Mouse (Mus musculus) E14TG2a.4 (cell line): ENCODE data around the gene Clybl.

Experiments used
- H3K27me3 ChIP-seq: 2 replicates; pipeline ENCODE4 v1.6.1; 2014; ENCODE audit warnings: low read length, control low read depth; ENCODE audit not compliant: insufficient read depth
- H3K36me3 ChIP-seq: 2 replicates; pipeline ENCODE4 v1.6.1; 2014; ENCODE audit warnings: low read length, control low read depth; ENCODE audit not compliant: insufficient read depth
- H3K4me1 ChIP-seq: replicated peaks from 2 replicates; pipeline ENCODE4 v1.6.1; 2014; ENCODE audit warnings: low read depth, low read length, control low read depth
- H3K4me3 ChIP-seq: replicated peaks from 2 replicates; pipeline ENCODE4 v1.5.1; 2014; ENCODE audit warnings: mild to moderate bottlenecking, low read length
- H3K9me3 ChIP-seq: 2 replicates; pipeline ENCODE4 v1.6.1; 2014; ENCODE audit warnings: low read length, control low read depth
- CTCF ChIP-seq: conservative IDR thresholded peaks from 2 replicates; pipeline ENCODE4 v1.5.1; 2014; ENCODE audit warnings: low read length
- NANOG ChIP-seq: IDR thresholded peaks from 2 replicates; pipeline ENCODE4 v1.6.1; 2014; ENCODE audit warnings: borderline replicate concordance, low read length, mixed read lengths
- POU5F1 ChIP-seq: IDR thresholded peaks from 2 replicates; pipeline ENCODE4 v1.6.1; 2014; ENCODE audit warnings: low read length, borderline replicate concordance

The Clybl gene

GRCm38 (mm10) chr14:122296399-122296798 lies 114.9 kb downstream of the Clybl start:
- Histone ChIP-seq H3K4me3 (no peak overlapping the region), H3K36me3 (no peaks in the 10 kb centered on the region), H3K27me3 (no peaks in the 10 kb centered on the region), H3K4me1 (peaks cover 27% of the 10 kb centered on the region), H3K9me3 (no peaks in the 10 kb centered on the region)
- TF ChIP-seq CTCF (no peak), POU5F1 (no peak), NANOG (no peak)

DNA sequence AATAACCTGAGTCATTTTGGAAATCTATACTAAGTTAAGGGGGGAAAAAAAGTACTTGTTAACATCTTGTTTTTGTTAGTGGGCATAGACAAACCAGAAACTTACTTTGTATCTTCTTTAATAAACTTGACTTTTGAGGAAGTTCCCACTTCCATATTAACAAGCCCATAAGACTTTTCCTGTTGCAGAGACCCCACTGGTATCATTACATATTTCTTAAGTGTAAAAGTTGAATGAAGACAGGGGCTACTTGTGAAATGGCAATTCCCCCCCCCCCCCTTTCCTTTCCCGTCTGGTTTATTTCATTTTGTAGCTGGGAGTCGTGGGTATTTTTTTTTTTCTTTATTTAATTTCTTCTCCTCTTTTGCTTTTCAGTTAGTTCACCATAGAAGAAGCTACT lies 115.4 kb downstream of the Clybl start:
- H3K4me3 ChIP-seq = no peak overlapping the region
- TF ChIP-seq NANOG = no peak
- TF ChIP-seq POU5F1 = no peak
- no peak for TF ChIP-seq CTCF
- H3K36me3 ChIP-seq = no peaks in the 10 kb centered on the region
- peaks cover 22% of the 10 kb centered on the region for H3K4me1 ChIP-seq
- no peaks in the 10 kb centered on the region for H3K9me3 ChIP-seq
- no peaks in the 10 kb centered on the region for H3K27me3 ChIP-seq

DNA sequence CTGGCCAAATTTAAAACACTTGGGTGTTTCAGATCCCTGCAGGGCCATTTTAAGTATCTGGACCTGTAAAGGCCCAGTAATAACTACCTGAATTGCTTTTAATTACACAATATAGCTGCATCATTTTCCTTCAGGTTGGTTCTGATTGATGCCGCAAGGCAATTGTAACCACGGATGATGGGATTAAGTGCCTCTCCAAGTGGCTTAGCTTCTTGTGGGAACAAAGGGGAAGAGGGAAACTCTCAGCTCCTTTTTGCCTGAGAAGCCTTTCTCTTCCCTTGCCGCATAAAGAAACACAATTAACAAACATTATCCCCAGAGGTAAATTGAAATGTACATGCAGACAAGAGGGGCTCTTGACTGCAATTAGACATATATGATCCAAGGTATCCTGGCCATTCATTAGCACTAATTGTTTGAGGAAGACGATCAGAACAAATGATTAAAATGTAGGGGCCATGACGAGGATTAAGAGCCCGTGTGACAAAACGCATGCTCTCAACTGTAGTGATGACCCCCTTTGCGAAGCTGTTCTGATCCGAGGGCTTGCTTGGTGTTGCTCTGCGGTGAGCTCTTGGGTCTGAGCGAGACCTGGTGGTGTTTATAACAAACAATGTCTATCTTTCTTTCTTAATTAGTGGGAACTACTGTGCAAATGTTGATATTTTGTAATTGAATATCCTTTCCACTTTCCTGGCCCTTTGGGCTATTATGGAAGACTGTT lies 116.0 kb downstream of the Clybl start:
- TF ChIP-seq NANOG = no peak
- no peak for TF ChIP-seq CTCF
- TF ChIP-seq POU5F1 = no peak
- H3K27me3 ChIP-seq = no peaks in the 10 kb centered on the region
- peaks cover 17% of the 10 kb centered on the region for H3K4me1 ChIP-seq
- no peak overlapping the region for H3K4me3 ChIP-seq
- H3K9me3 ChIP-seq = no peaks in the 10 kb centered on the region
- no peaks in the 10 kb centered on the region for H3K36me3 ChIP-seq

DNA sequence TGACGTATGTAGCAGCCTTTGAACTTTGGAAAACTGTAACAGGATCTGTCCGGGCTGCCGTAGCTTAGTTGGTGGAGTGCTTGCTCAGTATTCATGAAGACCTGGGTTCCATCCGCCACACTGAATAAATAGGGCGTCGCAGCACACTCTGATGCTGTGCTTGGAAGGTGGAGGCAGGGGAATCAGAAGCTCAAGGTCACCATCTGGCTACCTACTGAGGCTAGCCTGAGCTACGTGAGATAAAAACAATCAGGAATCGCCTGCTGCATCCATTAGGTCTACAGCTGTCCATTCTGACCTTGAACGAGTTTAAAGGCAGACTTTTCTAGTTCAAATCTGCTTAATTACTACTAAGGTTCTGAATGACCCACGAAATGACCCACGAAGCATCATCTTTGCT lies 118.8 kb downstream of the Clybl start:
- TF ChIP-seq NANOG = no peak
- no peak for TF ChIP-seq CTCF
- TF ChIP-seq POU5F1 = no peak
- no peaks in the 10 kb centered on the region for H3K36me3 ChIP-seq
- H3K9me3 ChIP-seq = no peaks in the 10 kb centered on the region
- H3K4me3 ChIP-seq = no peak overlapping the region
- no peaks in the 10 kb centered on the region for H3K27me3 ChIP-seq
- H3K4me1 ChIP-seq = peaks cover 11% of the 10 kb centered on the region

- Histone ChIP-seq H3K4me3 (no peak overlapping the region), H3K36me3 (no peaks in the 10 kb centered on the region), H3K27me3 (no peaks in the 10 kb centered on the region), H3K9me3 (no peaks in the 10 kb centered on the region), H3K4me1 (peaks cover 11% of the 10 kb centered on the region)
- TF ChIP-seq CTCF = no peak
- TF ChIP-seq POU5F1 = no peak
- TF ChIP-seq NANOG = no peak
Observed at GRCm38 (mm10) chr14:122303821-122304220, 122.3 kb downstream of the Clybl start.

DNA sequence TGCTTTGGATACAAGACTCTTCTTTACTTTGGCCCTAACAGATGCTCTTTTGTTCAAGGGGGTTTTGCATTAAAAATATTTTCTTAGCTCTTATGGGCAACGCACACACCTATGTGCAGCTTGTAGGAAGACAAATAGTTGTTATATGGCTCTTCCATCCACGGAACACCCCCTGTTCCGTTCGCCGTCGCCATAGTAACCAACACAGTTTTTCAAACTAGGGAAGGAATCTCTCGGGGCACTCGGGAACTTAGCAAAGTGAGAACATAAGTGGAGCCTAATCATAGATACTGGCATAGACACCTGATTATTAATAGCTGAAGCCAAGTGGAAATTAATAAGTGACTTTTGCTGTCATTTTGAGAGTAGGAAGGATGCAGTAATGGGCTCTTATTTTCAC lies 123.6 kb downstream of the Clybl start:
- Histone ChIP-seq H3K27me3 (no peaks in the 10 kb centered on the region), H3K4me1 (peaks cover 4% of the 10 kb centered on the region), H3K4me3 (no peak overlapping the region), H3K9me3 (no peaks in the 10 kb centered on the region), H3K36me3 (no peaks in the 10 kb centered on the region)
- TF ChIP-seq CTCF = no peak
- TF ChIP-seq NANOG = no peak
- TF ChIP-seq POU5F1 = no peak

- Histone ChIP-seq H3K4me3 (no peak overlapping the region), H3K4me1 (no peaks in the 10 kb centered on the region), H3K36me3 (peaks cover 4% of the 10 kb centered on the region; the same call in 1 of the 2 replicates), H3K27me3 (no peaks in the 10 kb centered on the region), H3K9me3 (peaks cover 5% of the 10 kb centered on the region; the same call in 1 of the 2 replicates)
- no peak for TF ChIP-seq NANOG
- peak; percentile 71 for TF ChIP-seq CTCF
- TF ChIP-seq POU5F1 = no peak
Observed at GRCm38 (mm10) chr14:122312415-122312814, 130.9 kb downstream of the Clybl start.

DNA sequence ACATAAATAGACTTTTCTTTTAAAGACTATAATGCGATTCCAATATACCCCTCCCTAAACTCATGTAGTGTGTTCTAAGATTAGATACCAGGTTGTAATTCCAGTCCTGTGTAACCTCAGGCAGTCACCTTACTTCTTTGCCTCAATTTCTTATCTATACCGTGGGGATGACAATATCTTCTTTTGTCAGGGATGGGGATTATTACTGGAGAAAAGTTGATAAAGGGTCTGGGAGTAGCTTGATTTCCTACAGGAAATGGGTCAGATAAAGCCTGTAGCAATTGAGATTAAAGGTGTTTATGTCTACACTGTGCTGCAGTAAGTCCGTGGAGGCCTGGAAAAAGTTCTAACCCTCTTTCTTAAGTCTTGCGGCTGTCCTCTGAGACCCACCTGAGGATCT lies 131.8 kb downstream of the Clybl start:
- Histone ChIP-seq H3K4me3 (no peak overlapping the region), H3K36me3 (peaks cover 4% of the 10 kb centered on the region; the same call in 1 of the 2 replicates), H3K4me1 (0 out of 2 replicates have a peak, but pooled peaks cover 3% of the 10 kb centered on the region), H3K9me3 (peaks cover 5% of the 10 kb centered on the region; the same call in 1 of the 2 replicates), H3K27me3 (no peaks in the 10 kb centered on the region)
- TF ChIP-seq CTCF (no peak), NANOG (no peak), POU5F1 (no peak)
